Mouse (Mus musculus): ENCODE results near the gene Pnck. TPM values are rescaled to one million over a fixed set of nuclear protein-coding genes. Genes with fewer than 3 reads are reported as not detected.

The Pnck gene
- 13.3 and 14.2 TPM in 2 replicates for polyA plus RNA-seq (2015; fragmentation: Nextera tagmentation; extraction: Ambion mirVana)

GRCm38 (mm10) chrX:73659575-73660283, at the start of gene Pnck:
TSS of gene Pnck (minus strand) at chrX:73660117.
- Histone ChIP-seq H3K27ac (replicated peaks) (no peak within 1 kb of the TSS), H3K27me3 (0 out of 2 replicates have a peak, but pooled peaks cover 3% of the 10 kb centered on the region), H3K4me1 (no peaks in the 10 kb centered on the region), H3K9ac (no peak within 1 kb of the TSS), H3K36me3 (no peaks in the 10 kb centered on the region), H3K9me3 (replicated peaks) (no peaks in the 10 kb centered on the region), H3K4me2 (replicated peaks) (peak within 1 kb of the TSS; percentile 71), H3K4me3 (replicated peaks) (peak within 1 kb of the TSS; percentile 48)
- WGBS = 17% methylated on average over 43 of the region's 57 CpGs
- ATAC-seq (ENCODE audit: insufficient number of reproducible peaks, low FRiP score, low TSS enrichment, low read depth) = peak; percentile 44; the same call in 1 of the 2 replicates

- Histone ChIP-seq H3K4me3 (replicated peaks) (no peak overlapping the region), H3K9ac (no peak overlapping the region), H3K9me3 (replicated peaks) (no peaks in the 10 kb centered on the region), H3K27me3 (no peaks in the 10 kb centered on the region), H3K4me1 (no peaks in the 10 kb centered on the region), H3K4me2 (replicated peaks) (no peak overlapping the region), H3K27ac (replicated peaks) (no peak overlapping the region), H3K36me3 (0 out of 2 replicates have a peak, but pooled peaks cover 4% of the 10 kb centered on the region)
- no peak for ATAC-seq (ENCODE audit: insufficient number of reproducible peaks, low FRiP score, low TSS enrichment, low read depth)
- WGBS = 85% methylated on average over 1 of the region's 1 CpGs
These were observed 40.6 kb upstream of the Pnck start for GRCm38 (mm10) chrX:73700472-73700871.

- no peaks in the 10 kb centered on the region for H3K4me1 ChIP-seq
- 0 out of 2 replicates have a peak, but pooled peaks have one; percentile 47 for ATAC-seq (ENCODE audit: insufficient number of reproducible peaks, low FRiP score, low TSS enrichment, low read depth)
- H3K27ac ChIP-seq (replicated peaks) = no peak overlapping the region
- H3K4me2 ChIP-seq (replicated peaks) = no peak overlapping the region
- H3K4me3 ChIP-seq (replicated peaks) = no peak overlapping the region
- no peak overlapping the region for H3K9ac ChIP-seq
- H3K36me3 ChIP-seq = peaks cover 19% of the 10 kb centered on the region
- no peaks in the 10 kb centered on the region for H3K9me3 ChIP-seq (replicated peaks)
- no peaks in the 10 kb centered on the region for H3K27me3 ChIP-seq
- WGBS = 64% methylated on average over 5 of the region's 5 CpGs
These were observed 31.2 kb upstream of the Pnck start for GRCm38 (mm10) chrX:73690917-73691629.

- H3K36me3 ChIP-seq = peaks cover 31% of the 10 kb centered on the region
- H3K27me3 ChIP-seq = no peaks in the 10 kb centered on the region
- H3K9ac ChIP-seq = no peak overlapping the region
- no peak overlapping the region for H3K27ac ChIP-seq (replicated peaks)
- no peaks in the 10 kb centered on the region for H3K9me3 ChIP-seq (replicated peaks)
- WGBS = 72% methylated on average over 3 of the region's 3 CpGs
- no peak overlapping the region for H3K4me3 ChIP-seq (replicated peaks)
- no peaks in the 10 kb centered on the region for H3K4me1 ChIP-seq
- no peak for ATAC-seq (ENCODE audit: insufficient number of reproducible peaks, low FRiP score, low TSS enrichment, low read depth)
- no peak overlapping the region for H3K4me2 ChIP-seq (replicated peaks)
These were observed 25.7 kb upstream of the Pnck start for GRCm38 (mm10) chrX:73685629-73686028.

GRCm38 (mm10) chrX:73684978-73685377, 25.1 kb upstream of the Pnck start:
- Histone ChIP-seq H3K4me1 (no peaks in the 10 kb centered on the region), H3K4me2 (replicated peaks) (no peak overlapping the region), H3K27ac (replicated peaks) (no peak overlapping the region), H3K27me3 (no peaks in the 10 kb centered on the region), H3K4me3 (replicated peaks) (no peak overlapping the region), H3K9me3 (replicated peaks) (no peaks in the 10 kb centered on the region), H3K9ac (no peak overlapping the region), H3K36me3 (peaks cover 37% of the 10 kb centered on the region)
- no peak for ATAC-seq (ENCODE audit: insufficient number of reproducible peaks, low FRiP score, low TSS enrichment, low read depth)

- Histone ChIP-seq H3K4me3 (replicated peaks) (no peak overlapping the region), H3K36me3 (peaks cover 43% of the 10 kb centered on the region), H3K4me1 (no peaks in the 10 kb centered on the region), H3K9ac (no peak overlapping the region), H3K27me3 (no peaks in the 10 kb centered on the region), H3K9me3 (replicated peaks) (no peaks in the 10 kb centered on the region), H3K4me2 (replicated peaks) (no peak overlapping the region), H3K27ac (replicated peaks) (no peak overlapping the region)
- 88% methylated on average over 2 of the region's 2 CpGs for WGBS
- no peak for ATAC-seq (ENCODE audit: insufficient number of reproducible peaks, low FRiP score, low TSS enrichment, low read depth)
These were observed 24.2 kb upstream of the Pnck start for GRCm38 (mm10) chrX:73684156-73684555.

- peaks cover 14% of the 10 kb centered on the region; the same call in 1 of the 2 replicates for H3K4me1 ChIP-seq
- no peak overlapping the region for H3K4me3 ChIP-seq (replicated peaks)
- no peak overlapping the region for H3K27ac ChIP-seq (replicated peaks)
- H3K4me2 ChIP-seq (replicated peaks) = no peak overlapping the region
- 86% methylated on average over 4 of the region's 4 CpGs for WGBS
- H3K27me3 ChIP-seq = no peaks in the 10 kb centered on the region
- no peak for ATAC-seq (ENCODE audit: insufficient number of reproducible peaks, low FRiP score, low TSS enrichment, low read depth)
- H3K9me3 ChIP-seq (replicated peaks) = no peaks in the 10 kb centered on the region
- H3K36me3 ChIP-seq = peaks cover 28% of the 10 kb centered on the region; the same call in 1 of the 2 replicates
- H3K9ac ChIP-seq = no peak overlapping the region
These were observed 16.8 kb upstream of the Pnck start for GRCm38 (mm10) chrX:73676668-73677067.

- WGBS = 62% methylated on average over 2 of the region's 2 CpGs
- Histone ChIP-seq H3K4me2 (replicated peaks) (peak overlapping the region; percentile 61), H3K9ac (no peak overlapping the region), H3K9me3 (replicated peaks) (no peaks in the 10 kb centered on the region), H3K36me3 (peaks cover 17% of the 10 kb centered on the region; the same call in 1 of the 2 replicates), H3K4me1 (peaks cover 14% of the 10 kb centered on the region; the same call in 1 of the 2 replicates), H3K27me3 (no peaks in the 10 kb centered on the region), H3K27ac (replicated peaks) (no peak overlapping the region), H3K4me3 (replicated peaks) (0 out of 2 replicates have a peak overlapping the region, but pooled peaks have one; percentile 60)
- no peak for ATAC-seq (ENCODE audit: insufficient number of reproducible peaks, low FRiP score, low TSS enrichment, low read depth)
These were observed 15.3 kb upstream of the Pnck start for GRCm38 (mm10) chrX:73675231-73675630.

- H3K27me3 ChIP-seq = no peaks in the 10 kb centered on the region
- peak overlapping the region; percentile 65 for H3K27ac ChIP-seq (replicated peaks)
- no peaks in the 10 kb centered on the region for H3K9me3 ChIP-seq (replicated peaks)
- H3K9ac ChIP-seq = peak overlapping the region; percentile 57
- peak; percentile 41; the same call in 1 of the 2 replicates for ATAC-seq (ENCODE audit: insufficient number of reproducible peaks, low FRiP score, low TSS enrichment, low read depth)
- 32% methylated on average over 20 of the region's 20 CpGs for WGBS
- peak overlapping the region; percentile 61 for H3K4me2 ChIP-seq (replicated peaks)
- H3K4me1 ChIP-seq = peaks cover 14% of the 10 kb centered on the region; the same call in 1 of the 2 replicates
- peak overlapping the region; percentile 60 for H3K4me3 ChIP-seq (replicated peaks)
- peaks cover 9% of the 10 kb centered on the region; the same call in 1 of the 2 replicates for H3K36me3 ChIP-seq
These were observed 14.2 kb upstream of the Pnck start for GRCm38 (mm10) chrX:73673968-73674661.

GRCm38 (mm10) chrX:73673619-73673967, 13.7 kb upstream of the Pnck start:
- WGBS = 16% methylated on average over 32 of the region's 42 CpGs
- peaks cover 14% of the 10 kb centered on the region; the same call in 1 of the 2 replicates for H3K4me1 ChIP-seq
- no peak for ATAC-seq (ENCODE audit: insufficient number of reproducible peaks, low FRiP score, low TSS enrichment, low read depth)
- peak overlapping the region; percentile 65 for H3K27ac ChIP-seq (replicated peaks)
- H3K9me3 ChIP-seq (replicated peaks) = no peaks in the 10 kb centered on the region
- peak overlapping the region; percentile 57 for H3K9ac ChIP-seq
- peak overlapping the region; percentile 60 for H3K4me3 ChIP-seq (replicated peaks)
- no peaks in the 10 kb centered on the region for H3K27me3 ChIP-seq
- peaks cover 7% of the 10 kb centered on the region; the same call in 1 of the 2 replicates for H3K36me3 ChIP-seq
- H3K4me2 ChIP-seq (replicated peaks) = peak overlapping the region; percentile 61

All from embryonic facial prominence, embryonic 15.5 days (tissue).